Mouse (Mus musculus): ENCODE data around the gene Boc. TPM values are rescaled to one million over a fixed set of nuclear protein-coding genes. Genes with fewer than 3 reads are reported as not detected.

Gene Boc
- polyA plus RNA-seq, 1 experiment, result not detected

DNA sequence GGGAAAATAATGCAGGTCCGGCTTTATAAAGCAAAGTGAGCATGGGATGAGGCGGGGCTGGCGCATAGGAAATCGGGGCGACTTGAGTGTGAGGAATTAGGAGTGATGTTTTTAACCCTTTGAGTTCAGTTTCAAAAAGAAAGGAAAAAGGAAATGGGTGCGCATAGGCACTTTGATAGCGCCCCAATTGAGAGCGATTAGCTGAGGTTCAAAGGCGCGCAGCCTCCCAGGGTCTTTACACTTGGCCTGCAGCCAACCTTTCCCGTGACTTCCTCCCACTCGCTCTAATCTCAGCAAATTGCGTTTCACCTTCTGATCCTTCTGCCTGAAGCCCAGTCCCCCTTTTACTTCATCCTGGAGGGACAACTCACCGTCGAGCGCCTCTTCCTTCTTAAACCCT, 25.8 kb downstream of the Boc start:
- H3K27me3 ChIP-seq (ENCODE audit: control insufficient read depth), result peaks cover 15% of the 10 kb centered on the region

GRCm38 (mm10) chr16:44531239-44531797, 27.4 kb downstream of the Boc start:
- TF ChIP-seq TAL1 (IDR thresholded peaks at IDR 0.05; ENCODE audit: low read length) (no peak), GATA1 (IDR thresholded peaks at IDR 0.05; ENCODE audit: low read length) (no peak)
- Histone ChIP-seq H3K36me3 (ENCODE audit: control insufficient read depth) (no peaks in the 10 kb centered on the region), H3K4me1 (ENCODE audit: control insufficient read depth) (no peaks in the 10 kb centered on the region), H3K4me3 (replicated peaks) (no peak overlapping the region), H3K9me3 (ENCODE audit: control insufficient read depth, low read length) (no peaks in the 10 kb centered on the region), H3K27me3 (ENCODE audit: control insufficient read depth) (peaks cover 15% of the 10 kb centered on the region)

More for the DNA sequence above, 25.8 kb downstream of the Boc start:
- Histone ChIP-seq H3K4me1 (ENCODE audit: control insufficient read depth) (no peaks in the 10 kb centered on the region), H3K36me3 (ENCODE audit: control insufficient read depth) (no peaks in the 10 kb centered on the region), H3K4me3 (replicated peaks) (no peak overlapping the region), H3K9me3 (ENCODE audit: control insufficient read depth, low read length) (no peaks in the 10 kb centered on the region; the same call in 1 of the 2 replicates)
- TF ChIP-seq TAL1 (IDR thresholded peaks at IDR 0.05; ENCODE audit: low read length) (no peak), GATA1 (IDR thresholded peaks at IDR 0.05; ENCODE audit: low read length) (no peak)

DNA sequence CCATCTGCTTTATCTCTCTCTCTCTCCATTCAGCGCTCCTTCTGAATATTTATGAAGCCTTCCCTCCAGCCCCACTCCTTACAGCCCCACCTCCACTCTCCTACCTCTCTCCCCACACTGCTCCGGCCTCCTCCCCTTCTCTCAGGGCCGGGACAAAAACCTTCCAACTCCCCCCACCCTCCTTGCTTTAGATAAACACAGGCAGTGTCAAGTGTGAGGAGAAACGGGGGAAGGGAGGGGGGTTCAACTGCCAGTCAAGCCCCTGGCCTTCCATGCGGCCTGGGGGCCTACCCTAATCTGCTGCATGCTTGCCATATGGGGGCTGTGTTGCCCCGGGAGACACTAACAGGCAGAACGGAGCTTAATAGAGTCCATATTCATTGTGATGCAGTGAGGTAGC, 27.9 kb downstream of the Boc start:
- no peak for TF ChIP-seq GATA1 (IDR thresholded peaks at IDR 0.05; ENCODE audit: low read length)
- TF ChIP-seq TAL1 (IDR thresholded peaks at IDR 0.05; ENCODE audit: low read length), result no peak
- Histone ChIP-seq H3K9me3 (ENCODE audit: control insufficient read depth, low read length) (no peaks in the 10 kb centered on the region), H3K27me3 (ENCODE audit: control insufficient read depth) (peaks cover 15% of the 10 kb centered on the region), H3K36me3 (ENCODE audit: control insufficient read depth) (no peaks in the 10 kb centered on the region), H3K4me1 (ENCODE audit: control insufficient read depth) (no peaks in the 10 kb centered on the region), H3K4me3 (replicated peaks) (no peak overlapping the region)

GRCm38 (mm10) chr16:44530191-44530590, 28.5 kb downstream of the Boc start:
- TF ChIP-seq TAL1 (IDR thresholded peaks at IDR 0.05; ENCODE audit: low read length) (no peak), GATA1 (IDR thresholded peaks at IDR 0.05; ENCODE audit: low read length) (no peak)
- no peak overlapping the region for H3K4me3 ChIP-seq (replicated peaks)
- no peaks in the 10 kb centered on the region for H3K36me3 ChIP-seq (ENCODE audit: control insufficient read depth)
- H3K27me3 ChIP-seq (ENCODE audit: control insufficient read depth), result peaks cover 15% of the 10 kb centered on the region
- no peaks in the 10 kb centered on the region for H3K4me1 ChIP-seq (ENCODE audit: control insufficient read depth)
- H3K9me3 ChIP-seq (ENCODE audit: control insufficient read depth, low read length), result no peaks in the 10 kb centered on the region

DNA sequence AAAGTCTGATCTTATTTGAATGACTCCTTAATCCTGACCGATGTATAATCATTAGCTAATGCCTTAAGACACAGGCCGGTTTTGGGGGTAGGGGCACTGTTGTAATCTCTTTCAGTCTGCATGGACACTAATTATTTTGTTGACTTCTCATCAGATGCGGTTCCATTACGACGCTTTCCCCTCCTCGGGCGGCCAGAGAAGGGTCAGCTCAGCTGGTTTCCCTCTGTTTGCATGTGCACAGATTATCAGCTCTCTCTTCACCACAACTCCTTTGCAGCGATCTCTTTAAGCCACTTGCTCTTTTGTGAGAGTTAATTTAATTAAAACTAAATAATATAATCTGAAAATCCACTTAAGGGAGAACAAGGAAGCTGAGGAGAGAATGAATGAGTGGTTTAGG, 29.0 kb downstream of the Boc start:
- no peak overlapping the region for H3K4me3 ChIP-seq (replicated peaks)

DNA sequence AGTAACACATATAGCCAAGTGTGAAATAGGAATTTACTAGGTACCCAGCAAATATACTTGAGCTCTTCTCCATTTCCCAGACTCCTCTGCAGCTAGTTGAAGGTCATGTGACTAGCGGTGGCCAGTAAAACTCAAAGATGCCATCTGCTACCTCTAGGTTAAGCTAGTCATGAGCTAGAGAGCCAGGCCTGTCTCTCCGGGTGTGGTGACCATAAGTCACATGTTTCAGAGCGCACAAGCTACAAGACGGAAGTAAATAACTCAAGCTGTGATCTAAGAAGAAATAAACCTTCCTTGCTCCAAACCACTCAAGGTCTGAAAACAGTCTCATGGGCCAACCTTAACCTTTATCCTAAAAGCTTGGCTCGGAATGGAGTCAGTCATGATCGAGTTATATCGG, 29.7 kb downstream of the Boc start:
- H3K36me3 ChIP-seq (ENCODE audit: control insufficient read depth), result no peaks in the 10 kb centered on the region
- H3K4me1 ChIP-seq (ENCODE audit: control insufficient read depth), result no peaks in the 10 kb centered on the region
- TF ChIP-seq TAL1 (IDR thresholded peaks at IDR 0.05; ENCODE audit: low read length) (no peak), GATA1 (IDR thresholded peaks at IDR 0.05; ENCODE audit: low read length) (no peak)
- no peaks in the 10 kb centered on the region for H3K9me3 ChIP-seq (ENCODE audit: control insufficient read depth, low read length)
- peaks cover 15% of the 10 kb centered on the region for H3K27me3 ChIP-seq (ENCODE audit: control insufficient read depth)
- H3K4me3 ChIP-seq (replicated peaks), result no peak overlapping the region

More for the DNA sequence above, 29.0 kb downstream of the Boc start:
- H3K4me1 ChIP-seq (ENCODE audit: control insufficient read depth), result no peaks in the 10 kb centered on the region
- no peaks in the 10 kb centered on the region for H3K36me3 ChIP-seq (ENCODE audit: control insufficient read depth)
- H3K27me3 ChIP-seq (ENCODE audit: control insufficient read depth), result peaks cover 15% of the 10 kb centered on the region
- TF ChIP-seq GATA1 (IDR thresholded peaks at IDR 0.05; ENCODE audit: low read length) (no peak), TAL1 (IDR thresholded peaks at IDR 0.05; ENCODE audit: low read length) (no peak)
- H3K9me3 ChIP-seq (ENCODE audit: control insufficient read depth, low read length), result no peaks in the 10 kb centered on the region

GRCm38 (mm10) chr16:44527218-44527905, 31.3 kb downstream of the Boc start:
- TF ChIP-seq TAL1 (IDR thresholded peaks at IDR 0.05; ENCODE audit: low read length), result no peak
- TF ChIP-seq GATA1 (IDR thresholded peaks at IDR 0.05; ENCODE audit: low read length), result no peak
- H3K36me3 ChIP-seq (ENCODE audit: control insufficient read depth), result no peaks in the 10 kb centered on the region
- peaks cover 15% of the 10 kb centered on the region for H3K27me3 ChIP-seq (ENCODE audit: control insufficient read depth)
- no peaks in the 10 kb centered on the region for H3K4me1 ChIP-seq (ENCODE audit: control insufficient read depth)
- no peaks in the 10 kb centered on the region for H3K9me3 ChIP-seq (ENCODE audit: control insufficient read depth, low read length)
- no peak overlapping the region for H3K4me3 ChIP-seq (replicated peaks)

- Histone ChIP-seq H3K9me3 (ENCODE audit: control insufficient read depth, low read length) (no peaks in the 10 kb centered on the region), H3K27me3 (ENCODE audit: control insufficient read depth) (peaks cover 12% of the 10 kb centered on the region), H3K4me3 (replicated peaks) (no peak overlapping the region), H3K4me1 (ENCODE audit: control insufficient read depth) (no peaks in the 10 kb centered on the region), H3K36me3 (ENCODE audit: control insufficient read depth) (no peaks in the 10 kb centered on the region)
- TF ChIP-seq GATA1 (IDR thresholded peaks at IDR 0.05; ENCODE audit: low read length), result no peak
- TF ChIP-seq TAL1 (IDR thresholded peaks at IDR 0.05; ENCODE audit: low read length), result no peak
Observed at GRCm38 (mm10) chr16:44526689-44527088, 32.0 kb downstream of the Boc start.

- no peaks in the 10 kb centered on the region for H3K4me1 ChIP-seq (ENCODE audit: control insufficient read depth)
- no peaks in the 10 kb centered on the region for H3K36me3 ChIP-seq (ENCODE audit: control insufficient read depth)
- peaks cover 8% of the 10 kb centered on the region for H3K27me3 ChIP-seq (ENCODE audit: control insufficient read depth)
- no peak overlapping the region for H3K4me3 ChIP-seq (replicated peaks)
- no peaks in the 10 kb centered on the region for H3K9me3 ChIP-seq (ENCODE audit: control insufficient read depth, low read length)
- TF ChIP-seq GATA1 (IDR thresholded peaks at IDR 0.05; ENCODE audit: low read length), result no peak
- TF ChIP-seq TAL1 (IDR thresholded peaks at IDR 0.05; ENCODE audit: low read length), result no peak
Observed at GRCm38 (mm10) chr16:44526044-44526443, 32.7 kb downstream of the Boc start.
